Mouse (Mus musculus) stomach, postnatal 0 days (tissue): ENCODE measurements around the gene Eef2k.

Source experiments
- CTCF ChIP-seq: IDR thresholded peaks from 2 replicates; pipeline ENCODE4 v1.5.1; 2016; ENCODE audit warnings: antibody characterized with exemption, low read depth, mild to moderate bottlenecking, moderate library complexity
- EP300 ChIP-seq: optimal IDR thresholded peaks from 2 replicates; pipeline ENCODE3; 2016; ENCODE audit warnings: antibody characterized with exemption

- TF ChIP-seq CTCF, result no peak
- TF ChIP-seq EP300, result no peak
Observed at GRCm38 (mm10) chr7:120941214-120941613, 98.6 kb downstream of the Eef2k start.
